Mouse (Mus musculus) B cell, adult 2 months (primary cell): ENCODE results near the gene Atp11c.

ENCODE experiments used
- DNase-seq, 2 experiments: peaks; one replicate each; pipeline ENCODE4 v3.0.0; 2022

The Atp11c gene

DNA sequence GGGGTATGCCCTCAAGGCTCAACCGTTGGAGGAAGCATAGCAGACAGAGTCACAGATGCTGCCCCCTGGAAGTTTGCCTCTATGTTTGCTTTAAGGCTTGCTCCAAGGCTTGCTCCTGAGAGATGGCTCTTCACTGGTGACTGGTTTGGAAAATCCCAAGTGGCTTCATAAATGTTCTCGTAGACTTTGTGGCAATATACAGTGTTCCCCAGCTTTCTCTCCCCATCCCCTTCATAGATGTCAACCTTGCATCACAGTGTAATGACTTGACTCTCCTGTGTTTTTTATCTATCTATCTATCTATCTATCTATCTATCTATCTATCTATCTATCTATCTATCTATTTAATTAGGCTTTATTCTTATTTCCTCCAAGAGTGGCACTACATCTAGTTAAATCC is at the start of gene Atp11c:
TSS of gene Atp11c (minus strand) at position 101 of the 400 bp plus-strand sequence.
- no peak for DNase-seq

DNA sequence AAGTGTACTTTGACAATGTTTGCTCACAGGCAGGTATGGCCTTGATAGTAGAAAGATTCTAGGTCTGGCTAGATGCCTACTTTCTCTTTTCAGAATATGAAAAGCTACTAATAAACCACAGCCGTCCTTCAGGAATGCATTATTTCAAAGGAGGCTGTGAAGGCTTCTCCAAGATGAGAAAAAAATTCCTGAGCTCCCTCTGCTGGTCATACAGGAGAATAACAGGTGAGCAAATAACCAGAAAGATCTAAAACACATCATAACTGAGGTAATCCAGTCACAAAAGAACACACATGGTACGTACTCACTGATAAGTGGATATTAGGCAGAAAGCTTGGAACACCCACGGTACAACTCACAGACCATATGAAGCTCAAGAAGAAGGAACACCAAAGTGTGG is 16.7 kb upstream of the Atp11c start:
- no peak for DNase-seq

DNA sequence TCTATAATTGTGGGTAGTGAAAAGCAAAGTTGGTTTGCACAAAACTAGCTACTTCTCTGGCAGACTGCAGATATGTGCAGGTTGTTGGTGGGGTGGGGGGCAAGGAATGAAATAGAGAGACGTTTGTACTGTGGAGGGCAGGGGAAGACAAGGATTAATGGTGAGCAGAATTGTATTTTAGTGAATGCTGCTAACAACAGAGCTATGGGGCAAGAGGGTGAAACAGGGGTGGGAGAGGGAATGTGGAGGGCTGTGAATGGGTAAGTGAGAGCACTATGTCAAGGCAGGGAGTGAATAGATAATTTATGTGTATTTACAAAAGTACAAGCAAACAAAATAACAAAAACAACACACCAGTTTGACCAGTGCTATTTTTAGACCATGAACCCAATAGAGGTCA is 22.0 kb downstream of the Atp11c start:
- no peak for DNase-seq

DNA sequence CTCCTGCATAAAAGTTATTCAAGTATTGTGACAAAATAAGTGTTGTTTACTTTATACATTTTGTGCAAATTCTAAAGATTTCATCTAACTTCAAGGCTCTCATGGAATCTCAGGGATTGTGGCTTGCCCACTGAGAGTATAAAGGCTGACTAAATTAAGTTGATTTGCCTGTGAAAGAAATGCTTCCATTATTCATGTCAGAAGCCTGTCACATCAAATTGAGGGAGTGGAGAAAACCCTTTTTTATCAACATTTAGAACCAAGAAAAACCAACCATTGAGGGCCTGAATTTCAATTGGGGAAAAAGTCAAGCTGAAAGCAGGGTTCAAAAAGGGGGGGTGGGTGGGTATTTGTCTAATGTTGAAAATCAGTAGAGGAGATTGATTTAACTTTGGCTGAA is 23.5 kb downstream of the Atp11c start:
- DNase-seq: no peak

DNA sequence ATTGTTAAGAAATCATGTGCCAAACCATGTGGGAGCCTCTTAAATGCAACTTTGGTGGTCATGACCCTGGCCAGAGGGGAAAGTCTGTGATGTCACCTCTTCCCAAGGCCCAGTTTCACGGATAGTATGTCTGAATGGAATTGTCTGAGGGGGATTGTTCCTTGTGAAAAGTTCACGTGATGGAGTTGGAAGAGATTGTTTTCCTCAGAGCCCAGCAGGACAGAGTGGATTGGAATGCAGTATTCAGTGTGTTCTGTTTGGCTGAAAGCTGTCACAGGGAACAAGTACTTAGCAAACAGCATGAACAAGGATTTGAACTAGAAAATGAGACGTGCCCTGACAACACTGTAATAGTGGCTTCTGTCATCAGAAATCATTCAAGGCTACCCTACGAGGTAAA is 37.3 kb downstream of the Atp11c start:
- no peak for DNase-seq

DNA sequence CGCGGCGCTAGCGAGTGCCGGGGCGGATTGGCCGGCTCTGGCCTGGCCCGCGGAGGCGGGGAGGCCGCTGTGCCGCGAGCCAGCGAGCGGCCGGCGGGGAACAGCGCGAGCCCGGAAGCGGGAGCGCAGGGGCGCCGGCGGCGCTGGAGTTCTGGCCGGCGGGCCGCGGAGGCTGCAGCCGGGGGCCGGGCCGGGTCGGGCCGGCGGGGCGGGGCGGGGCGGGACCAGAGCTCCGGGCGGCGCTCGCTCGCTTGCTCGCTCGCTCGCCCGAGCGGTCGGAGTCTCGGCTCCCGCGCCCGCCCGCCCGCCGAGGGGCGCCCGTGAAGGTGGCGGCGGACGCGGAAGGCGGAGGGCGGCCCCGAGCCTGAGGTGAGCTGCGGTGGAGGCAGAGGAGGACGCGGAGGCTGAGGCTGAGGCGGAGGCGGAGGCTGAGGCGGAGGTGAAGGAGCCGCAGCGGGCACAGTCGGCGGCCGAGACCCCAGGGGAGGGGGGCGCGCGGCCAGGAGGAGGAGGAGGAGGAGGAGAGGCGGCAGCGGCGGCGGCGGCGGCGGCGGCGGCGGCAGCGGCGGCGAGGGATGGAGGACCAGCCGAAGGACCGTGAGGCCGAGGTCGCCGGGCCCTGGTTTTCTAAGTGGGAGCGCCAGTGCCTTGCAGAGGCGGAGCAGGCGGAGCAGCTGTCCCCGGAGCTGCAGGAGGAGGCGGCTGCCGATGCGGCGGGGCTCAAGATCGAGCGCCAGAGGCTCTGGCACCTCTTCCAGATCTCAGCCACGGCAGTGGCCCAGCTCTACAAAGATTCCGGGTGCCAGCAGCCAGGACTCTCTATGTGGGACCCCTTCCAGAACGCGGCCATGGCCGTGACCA is 44.8 kb downstream of the Atp11c start:
- no peak for DNase-seq

DNA sequence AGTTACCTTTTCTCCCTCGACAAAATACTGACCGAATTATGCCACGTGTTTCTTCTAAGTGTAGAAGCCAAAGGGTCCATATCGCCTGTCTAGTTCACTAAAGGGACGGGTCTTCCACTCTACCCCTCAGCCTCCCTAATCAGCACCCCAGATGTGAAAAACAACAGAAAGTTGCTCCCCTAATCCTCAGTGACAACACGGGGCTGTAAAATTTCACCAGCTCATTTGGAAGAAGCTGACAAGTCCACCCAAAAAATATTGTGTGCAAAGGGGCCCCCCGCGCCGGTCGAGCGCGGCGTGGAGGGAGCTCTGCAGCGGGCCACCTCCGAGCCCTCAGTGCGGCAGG is 45.4 kb downstream of the Atp11c start:
- no peak for DNase-seq

DNA sequence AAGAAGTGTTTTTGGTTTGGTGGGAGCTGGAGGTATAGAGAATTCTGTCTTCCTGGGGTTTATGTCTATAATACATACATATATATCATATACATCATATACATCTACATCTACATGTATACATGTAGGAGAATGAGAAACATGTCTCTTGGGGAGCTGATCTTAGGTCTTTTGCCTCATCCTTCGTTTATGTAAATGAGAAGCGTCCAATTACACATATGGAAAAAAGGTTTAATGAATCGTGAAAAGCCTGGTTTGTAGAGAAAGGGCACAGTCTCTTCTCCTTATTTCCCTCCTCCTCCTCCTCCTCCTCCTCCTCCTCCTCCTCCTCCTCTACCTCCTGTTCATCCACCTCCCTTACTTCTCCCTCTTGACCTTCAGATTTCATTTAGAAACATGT is 46.6 kb downstream of the Atp11c start:
- DNase-seq: no peak

DNA sequence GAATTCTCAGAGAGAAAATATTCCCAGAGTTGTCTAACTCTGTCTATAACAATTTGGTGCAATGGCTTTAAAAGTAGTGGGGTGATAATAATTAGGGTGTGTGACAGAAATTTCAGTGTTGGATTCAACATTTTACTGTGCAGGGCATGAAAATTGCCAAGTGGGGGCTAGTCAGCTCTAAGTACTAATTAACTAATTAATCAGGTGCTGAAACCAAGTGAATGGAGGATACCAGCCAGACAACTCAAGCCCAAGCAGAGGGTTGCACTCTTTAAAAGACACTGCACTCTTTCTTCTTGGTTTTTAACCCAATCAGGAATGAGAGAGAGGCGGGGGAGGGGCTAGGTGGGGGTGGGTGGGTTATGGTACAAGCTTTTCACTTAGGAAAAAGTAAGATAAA is 47.1 kb downstream of the Atp11c start:
- no peak for DNase-seq

DNA sequence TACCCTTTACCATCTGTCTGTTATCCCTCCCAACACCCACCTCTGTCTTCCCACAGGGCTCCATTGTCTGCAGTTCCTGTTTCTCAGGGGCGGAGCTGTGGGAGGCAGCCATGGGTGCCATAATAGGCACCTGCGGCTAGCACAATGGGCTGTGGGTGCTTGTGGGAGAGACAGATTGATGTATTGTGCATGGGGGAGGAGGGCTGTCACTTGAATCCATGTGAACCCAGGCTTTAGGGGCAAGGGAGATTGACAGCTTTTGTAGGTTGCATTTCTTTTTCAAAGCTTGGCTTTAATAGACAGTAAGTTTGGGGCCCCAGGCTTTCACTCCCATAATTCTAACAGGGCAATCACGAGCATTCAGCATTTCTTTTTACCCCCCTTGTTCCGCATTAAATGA is 48.4 kb downstream of the Atp11c start:
- DNase-seq: no peak

DNA sequence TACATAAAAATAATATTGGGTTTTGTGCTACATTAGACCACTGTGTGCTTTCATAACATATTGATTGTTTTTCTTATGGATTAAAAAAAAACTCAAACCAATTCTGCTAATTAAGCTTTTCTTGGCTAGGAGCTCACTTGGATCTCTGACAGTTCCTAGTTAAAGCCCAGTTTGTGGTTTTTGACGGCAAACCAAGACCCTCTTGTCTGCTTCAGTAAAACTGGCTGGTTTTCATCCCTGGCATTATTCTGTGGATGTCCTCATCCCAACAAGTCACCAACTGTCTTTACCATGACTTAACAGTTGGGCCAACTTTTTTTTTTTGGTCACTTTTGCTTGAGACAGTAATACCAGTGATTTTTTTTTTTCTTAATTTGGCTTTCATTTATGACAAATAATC is 49.6 kb downstream of the Atp11c start:
- no peak for DNase-seq

DNA sequence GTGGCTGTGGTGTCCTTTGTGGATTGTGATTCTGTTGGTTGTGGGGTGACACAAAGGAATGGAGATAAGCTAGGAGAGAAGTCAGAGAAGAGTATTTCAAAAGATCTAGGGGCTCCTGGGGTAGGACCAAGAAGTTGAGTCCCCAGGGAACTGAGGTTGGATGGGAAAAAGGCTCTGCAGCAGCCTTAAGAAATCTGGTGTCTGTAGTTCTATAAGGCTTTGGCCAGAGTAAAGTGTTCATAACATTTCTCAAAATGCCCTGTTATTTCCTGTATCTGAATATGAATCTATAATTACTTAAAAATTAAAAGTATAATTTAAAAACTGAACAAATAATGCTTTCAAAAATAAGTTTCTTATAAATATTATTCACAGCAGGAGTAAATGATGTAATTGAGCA is 53.3 kb downstream of the Atp11c start, which contains the start of gene Gm7073:
TSS of gene Gm7073 (minus strand) at position 101 of the 400 bp plus-strand sequence.
- DNase-seq: no peak

DNA sequence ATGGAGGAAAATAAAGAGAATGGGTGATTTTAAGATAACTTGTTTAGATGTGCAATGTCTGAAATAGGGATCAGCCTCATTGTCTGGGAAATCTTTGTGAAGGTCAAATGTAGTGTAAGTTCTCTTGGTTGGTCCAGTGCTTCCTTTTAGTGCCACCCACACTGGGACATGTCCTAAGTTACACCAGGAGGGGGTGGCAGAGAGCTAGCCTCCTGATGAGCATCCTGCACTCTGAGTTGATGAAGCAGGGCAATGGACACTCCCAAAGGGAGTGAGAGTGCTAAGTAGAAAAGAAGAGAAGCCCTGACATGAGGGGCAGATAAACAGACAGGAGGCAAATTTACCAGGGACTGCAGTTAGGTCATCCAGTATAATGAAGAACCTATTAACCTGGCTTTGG is 88.5 kb downstream of the Atp11c start:
- no peak for DNase-seq

DNA sequence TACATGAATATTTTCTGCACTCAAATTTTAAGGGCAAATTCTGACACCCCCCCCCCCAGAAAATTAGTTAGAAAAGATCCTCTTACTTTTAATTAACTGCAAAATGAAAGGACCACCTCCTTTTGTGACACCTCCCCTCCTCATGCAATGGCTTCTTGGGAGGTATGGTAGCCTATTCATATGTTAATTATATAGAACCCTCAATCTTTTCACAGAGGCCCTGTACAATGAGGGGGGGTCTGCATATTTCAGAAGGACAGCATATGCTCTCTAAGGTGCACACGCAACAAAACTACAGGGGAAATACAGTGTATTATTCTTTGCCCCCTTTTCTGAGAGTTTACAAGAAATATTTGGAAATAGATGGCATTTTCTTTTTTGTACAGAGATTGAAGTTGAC is 94.7 kb downstream of the Atp11c start:
- DNase-seq: no peak

DNA sequence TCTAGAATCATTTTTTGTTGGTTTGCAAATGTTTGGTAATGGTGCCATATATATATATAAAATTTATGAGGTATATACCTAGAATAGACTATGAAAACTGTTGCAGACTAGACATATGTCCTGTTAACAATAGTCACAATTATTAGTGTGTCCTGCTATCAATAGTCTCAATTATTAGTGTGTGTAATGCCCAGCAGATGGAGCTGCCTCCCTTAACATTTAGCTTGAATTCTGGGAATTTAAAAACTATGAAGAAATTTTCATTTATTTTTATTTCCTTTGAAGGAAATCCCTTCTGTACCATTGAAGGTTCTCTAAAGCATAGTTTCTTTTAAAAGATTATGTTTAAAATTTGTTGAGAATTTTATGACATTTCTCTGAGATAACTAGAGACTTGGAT is 97.2 kb downstream of the Atp11c start:
- DNase-seq: no peak

DNA sequence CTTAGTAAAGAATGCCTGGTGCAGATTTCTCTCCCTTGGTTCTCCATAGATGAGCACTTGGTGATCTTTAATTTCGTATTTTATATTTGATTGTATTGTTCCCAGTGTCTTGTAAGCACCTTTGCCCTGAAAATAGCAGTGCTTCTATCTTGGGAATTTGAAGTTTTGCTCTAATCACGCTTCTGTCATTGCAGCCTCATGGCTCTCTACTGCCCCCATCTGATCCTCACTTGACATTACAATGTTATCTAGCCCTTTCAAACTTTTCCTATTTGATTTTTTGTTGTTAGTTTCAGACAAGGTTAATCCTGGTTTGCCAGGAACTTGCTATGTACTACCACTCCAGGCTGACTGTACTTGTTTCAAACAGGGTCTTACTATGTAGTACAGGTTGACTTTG is 128.7 kb downstream of the Atp11c start:
- peak in 1 of 2 experiments; percentile 2 for DNase-seq

DNA sequence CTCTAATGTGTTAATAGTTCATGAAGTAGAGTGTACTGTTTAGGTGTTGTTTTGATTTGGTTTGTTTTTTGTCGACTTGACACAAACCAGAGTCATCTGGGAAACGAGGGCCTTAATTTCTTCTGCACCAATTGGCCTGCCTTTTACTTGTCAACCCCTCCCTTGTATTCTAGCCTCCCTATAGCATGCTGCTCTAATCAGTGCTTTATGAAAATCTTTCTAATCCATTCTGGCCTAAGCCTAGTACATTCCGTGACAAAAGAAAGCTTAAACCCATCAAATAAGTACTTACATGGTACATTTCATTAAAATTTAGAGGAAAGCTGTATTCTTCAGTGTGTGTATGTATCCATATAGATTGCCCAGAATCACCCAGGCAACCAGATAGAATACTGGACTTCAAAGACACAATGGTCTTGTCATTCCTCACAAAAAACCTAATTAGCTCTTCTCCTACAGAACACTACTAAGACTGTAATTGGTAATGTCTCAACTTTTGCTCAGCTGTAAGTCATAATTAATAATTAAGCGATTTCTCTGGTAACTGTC is 177.9 kb downstream of the Atp11c start:
- no peak for DNase-seq

DNA sequence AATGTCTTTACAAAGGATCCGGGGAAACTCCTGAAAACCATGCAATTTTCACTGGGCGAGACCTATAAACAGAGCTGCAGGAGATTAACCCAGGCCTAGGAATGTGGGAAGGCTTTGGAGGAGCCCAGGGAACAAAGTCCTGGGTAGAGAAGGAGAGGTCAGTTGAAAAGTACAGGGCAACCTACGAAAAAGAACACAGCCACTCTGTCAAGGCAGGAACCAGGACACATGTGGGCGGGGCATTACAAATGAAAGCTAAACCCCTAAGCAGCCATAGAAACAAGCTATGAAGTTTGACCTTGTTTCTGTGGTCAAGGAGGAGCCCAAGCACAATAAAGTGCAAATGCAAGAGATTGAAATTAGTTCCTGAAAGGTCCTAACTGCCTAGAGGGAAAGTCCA is 186.8 kb downstream of the Atp11c start:
- no peak for DNase-seq

DNA sequence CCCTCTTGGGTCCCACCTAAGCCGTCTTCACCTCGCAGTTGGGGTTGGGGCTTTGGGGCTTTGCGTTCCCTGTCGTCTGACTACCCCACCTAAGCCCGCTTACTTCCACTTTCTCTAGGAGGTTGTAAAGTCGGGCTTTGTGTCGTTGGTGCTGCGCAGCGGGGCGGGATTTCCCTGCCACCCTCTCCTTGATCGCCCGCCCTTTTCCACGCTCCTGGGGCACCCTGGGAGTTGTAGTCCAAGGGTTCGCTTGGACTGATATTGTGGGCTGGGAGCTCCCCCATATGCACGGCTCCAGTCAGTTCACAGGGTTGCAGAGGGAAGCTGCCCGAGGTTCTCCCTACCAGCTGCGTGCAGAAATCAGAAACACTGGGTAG is 187.8 kb downstream of the Atp11c start:
- peak; percentile 88 to 90 for DNase-seq

DNA sequence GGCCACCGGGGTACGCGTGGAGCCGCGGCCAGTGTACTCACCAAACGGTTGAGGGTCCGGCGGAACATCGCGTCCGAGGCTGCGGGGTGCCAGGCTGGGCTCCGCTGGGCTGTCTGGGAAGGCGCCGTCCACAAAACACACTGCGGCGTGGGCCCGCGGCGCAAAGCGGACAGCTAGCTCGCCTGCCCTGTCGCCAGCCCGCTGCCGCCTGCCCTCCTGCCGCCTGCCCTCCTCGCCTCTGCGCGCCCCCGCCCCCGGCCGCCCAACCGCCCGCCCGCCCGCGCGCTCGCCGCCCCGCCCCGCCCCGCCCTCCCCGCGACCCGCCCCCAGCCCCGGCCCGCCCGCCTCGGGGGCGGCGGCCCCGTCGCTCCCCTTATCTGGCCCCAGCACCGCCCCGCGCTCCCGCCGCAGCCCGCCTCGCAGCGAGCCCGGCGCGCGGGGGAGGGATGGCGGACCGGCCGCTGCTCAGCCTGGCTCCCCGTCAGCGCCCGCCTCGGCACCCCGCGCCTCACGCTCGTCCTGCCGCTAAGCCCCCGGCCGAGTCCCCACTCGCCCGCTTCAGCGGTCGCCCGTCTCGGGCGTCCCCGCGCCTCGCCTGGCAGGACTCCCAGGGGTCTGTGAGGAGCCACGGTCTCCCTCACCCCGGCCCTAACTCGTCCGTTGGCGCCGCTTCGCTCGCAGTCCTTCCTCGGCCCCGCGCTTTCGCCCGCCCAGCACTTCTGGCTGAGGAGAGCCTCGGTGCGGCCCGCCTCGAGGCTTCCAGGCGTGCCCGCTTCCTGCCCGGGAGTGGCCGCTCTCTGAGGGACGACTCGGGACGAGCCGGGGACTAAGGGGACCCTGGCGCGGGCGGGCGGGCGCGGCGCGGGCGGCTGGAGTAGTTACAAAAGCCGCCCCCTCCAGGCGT is 188.5 kb downstream of the Atp11c start:
- no peak for DNase-seq

DNA sequence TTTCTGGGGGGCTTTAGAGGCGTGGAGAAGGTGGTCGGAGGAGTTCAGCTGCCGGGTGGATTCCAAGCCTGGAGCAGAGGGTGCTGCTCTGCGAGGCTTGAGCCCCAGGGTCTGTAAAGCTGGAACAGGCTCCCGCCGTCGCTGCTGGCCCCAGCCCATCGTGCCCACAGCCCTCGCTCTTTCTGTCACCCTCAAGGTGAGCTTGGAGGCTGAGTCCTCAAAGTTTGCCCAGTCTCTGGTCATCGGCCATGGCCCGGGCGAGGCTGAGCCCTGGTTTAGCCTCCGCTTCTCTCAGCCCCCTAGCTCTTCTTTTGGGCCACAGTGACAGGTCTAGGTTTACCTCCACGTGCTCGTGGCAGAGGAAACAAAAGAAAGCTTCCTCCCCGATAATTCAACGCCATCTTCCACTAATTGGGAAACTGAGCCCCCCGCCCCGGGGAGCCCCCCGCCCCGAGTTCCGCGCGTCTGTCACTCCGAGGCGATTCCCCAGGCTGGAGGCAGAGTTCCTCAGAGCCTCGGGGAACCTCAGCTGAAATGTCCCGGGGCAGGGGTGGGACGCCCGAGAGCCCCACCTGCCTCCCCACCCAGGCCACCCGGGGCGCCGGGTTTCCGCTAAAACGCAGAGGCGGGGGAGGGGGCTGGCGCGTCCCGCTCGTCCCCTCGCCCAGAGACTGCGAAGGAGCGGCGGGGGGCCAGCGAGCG is 189.3 kb downstream of the Atp11c start:
- peak; percentile 33 to 45 for DNase-seq

DNA sequence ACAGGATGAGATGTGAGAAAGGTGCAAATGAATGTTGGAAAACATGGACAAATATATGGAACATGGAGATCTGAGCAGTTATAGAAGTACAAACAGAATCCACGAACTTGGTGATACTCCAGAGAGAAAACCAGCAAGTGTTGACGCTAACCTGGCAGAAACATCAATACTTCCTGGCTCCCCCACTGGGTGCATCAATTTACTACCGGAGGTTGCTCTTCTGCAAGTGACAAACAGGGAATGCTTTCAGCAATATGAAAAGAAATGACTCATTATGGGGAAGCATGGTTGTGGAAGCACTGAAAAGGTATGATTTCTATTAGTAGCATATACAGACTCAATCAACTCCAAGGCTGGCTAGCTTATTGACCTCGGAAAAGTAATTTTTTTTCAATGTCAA is 198.2 kb downstream of the Atp11c start:
- DNase-seq: no peak

DNA sequence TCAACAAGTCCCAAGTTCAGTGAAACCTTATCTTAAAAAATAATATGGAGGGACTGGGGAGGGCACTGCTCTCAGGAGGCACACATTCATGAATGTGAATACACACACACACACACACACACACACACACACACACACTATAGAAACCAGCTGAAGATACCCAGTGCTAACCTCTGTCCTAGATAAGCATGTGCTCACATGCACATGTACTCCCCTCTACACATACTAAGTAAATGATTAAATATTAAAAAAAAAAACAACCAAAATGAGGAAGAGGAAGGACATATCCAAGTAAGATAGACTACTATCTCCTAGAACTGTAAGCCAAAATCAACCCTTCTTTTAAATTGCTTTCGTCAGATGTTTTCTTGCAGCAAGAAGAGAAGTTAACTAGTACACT is 205.6 kb downstream of the Atp11c start:
- no peak for DNase-seq
